Mouse (Mus musculus) olfactory bulb, adult 2 months (tissue): ENCODE measurements around the gene Copg1. TPM values are rescaled to one million over a fixed set of nuclear protein-coding genes. Genes with fewer than 3 reads are reported as not detected.

ENCODE experiments used
- H3K27ac ChIP-seq: fragments of 200-500 bp; 2 replicates; pipeline ENCODE4 v1.5.1; 2012; ENCODE audit warnings: low read depth, low read length; ENCODE audit not compliant: insufficient read depth
- H3K4me1 ChIP-seq: fragments of 200-500 bp; 2 replicates; pipeline ENCODE4 v1.6.1; 2012; ENCODE audit warnings: low read length; ENCODE audit not compliant: control insufficient read depth, insufficient read depth
- H3K4me3 ChIP-seq: fragments of 200-500 bp; 2 replicates; pipeline ENCODE4 v1.5.1; 2012; ENCODE audit warnings: mild to moderate bottlenecking, low read depth, low read length, moderate library complexity; ENCODE audit not compliant: insufficient read depth
- CTCF ChIP-seq: fragments of 200-500 bp; IDR thresholded peaks from 2 replicates; pipeline ENCODE4 v1.5.1; 2012; ENCODE audit warnings: low read depth, mild to moderate bottlenecking, low read length, moderate library complexity; ENCODE audit not compliant: insufficient read depth
- POLR2A ChIP-seq: fragments of 200-500 bp; IDR thresholded peaks from 2 replicates; pipeline ENCODE4 v1.6.1; 2012; ENCODE audit warnings: mild to moderate bottlenecking, low read depth, low read length, moderate library complexity; ENCODE audit not compliant: insufficient read depth
- WGBS: fragments of 180-500 bp; shearing (Covaris S2); methylation state at CpG from one replicate; pipeline ENCODE4 v1.1.7; 2018; 5-methylcytosine and 5-hydroxymethylcytosine counted together
- polyA plus RNA-seq: library from polyadenylated mRNA; stranded (reverse); fragments of >200 nt; gene quantifications from 2 replicates; pipeline ENCODE4 v1.2.4, GENCODE M21; 2012; ENCODE audit warnings: low replicate concordance; ENCODE audit not compliant: missing spikeins, insufficient read depth, insufficient read length

Copg1 gene
- polyA plus RNA-seq, 1 experiment = 490 TPM

- Histone ChIP-seq H3K4me1 (no peaks in the 10 kb centered on the region), H3K4me3 (peak within 1 kb of the TSS; percentile 72), H3K27ac (peak within 1 kb of the TSS; percentile 86)
- peak; percentile 96 for TF ChIP-seq POLR2A
- no peak for TF ChIP-seq CTCF
- 1% methylated on average over 55 of the region's 55 CpGs for WGBS
Measured at GRCm38 (mm10) chr6:87850900-87851614, 36.6 kb upstream of the Copg1 start, which contains the start of gene Cnbp. Gene Cnbp (minus strand): TSS chr6:87851106.

- TF ChIP-seq CTCF (no peak), POLR2A (no peak)
- Histone ChIP-seq H3K4me3 (no peak overlapping the region), H3K27ac (no peak overlapping the region), H3K4me1 (no peaks in the 10 kb centered on the region)
- WGBS = 90% methylated on average over 6 of the region's 6 CpGs
Measured at GRCm38 (mm10) chr6:87851871-87852270, 35.7 kb upstream of the Copg1 start.

DNA sequence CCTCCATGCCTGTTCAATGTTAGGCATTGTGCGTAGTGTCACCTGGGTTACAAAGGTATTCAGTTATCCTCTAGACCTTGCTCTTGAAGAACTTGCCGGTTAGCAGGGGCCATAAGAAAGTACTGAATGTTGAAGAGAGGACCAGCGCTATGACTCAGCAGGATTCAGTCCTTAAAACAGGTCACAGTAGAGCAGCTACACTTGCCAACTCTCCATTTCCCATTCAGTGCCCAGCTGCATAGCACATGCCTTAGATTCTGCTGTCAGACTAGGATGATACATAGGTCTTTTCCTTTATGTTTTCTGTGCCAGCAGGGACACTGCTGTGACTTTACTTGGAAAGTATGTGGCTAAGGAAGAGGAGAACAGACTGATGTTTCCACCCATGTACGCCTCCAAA lies 34.2 kb upstream of the Copg1 start:
- TF ChIP-seq POLR2A (no peak), CTCF (no peak)
- no peak overlapping the region for H3K4me3 ChIP-seq
- peaks cover 3% of the 10 kb centered on the region; the same call in 1 of the 2 replicates for H3K4me1 ChIP-seq
- no peak overlapping the region for H3K27ac ChIP-seq
- 86% methylated on average over 4 of the region's 4 CpGs for WGBS

- Histone ChIP-seq H3K4me3 (no peak overlapping the region), H3K27ac (peak overlapping the region; percentile 93), H3K4me1 (peaks cover 3% of the 10 kb centered on the region; the same call in 1 of the 2 replicates)
- WGBS = 13% methylated on average over 1 of the region's 1 CpGs
- TF ChIP-seq POLR2A = no peak
- no peak for TF ChIP-seq CTCF
Measured at GRCm38 (mm10) chr6:87857071-87857470, 30.5 kb upstream of the Copg1 start.

- no peak overlapping the region for H3K27ac ChIP-seq
- no peak overlapping the region for H3K4me3 ChIP-seq
- TF ChIP-seq CTCF = no peak
- no peak for TF ChIP-seq POLR2A
- H3K4me1 ChIP-seq = peaks cover 5% of the 10 kb centered on the region
- WGBS = 89% methylated on average over 6 of the region's 6 CpGs
Measured at GRCm38 (mm10) chr6:87866211-87866610, 21.4 kb upstream of the Copg1 start.

GRCm38 (mm10) chr6:87867256-87867655 lies 20.4 kb upstream of the Copg1 start:
- WGBS = 54% methylated on average over 2 of the region's 2 CpGs
- Histone ChIP-seq H3K4me1 (peaks cover 5% of the 10 kb centered on the region), H3K4me3 (no peak overlapping the region), H3K27ac (no peak overlapping the region)
- no peak for TF ChIP-seq CTCF

DNA sequence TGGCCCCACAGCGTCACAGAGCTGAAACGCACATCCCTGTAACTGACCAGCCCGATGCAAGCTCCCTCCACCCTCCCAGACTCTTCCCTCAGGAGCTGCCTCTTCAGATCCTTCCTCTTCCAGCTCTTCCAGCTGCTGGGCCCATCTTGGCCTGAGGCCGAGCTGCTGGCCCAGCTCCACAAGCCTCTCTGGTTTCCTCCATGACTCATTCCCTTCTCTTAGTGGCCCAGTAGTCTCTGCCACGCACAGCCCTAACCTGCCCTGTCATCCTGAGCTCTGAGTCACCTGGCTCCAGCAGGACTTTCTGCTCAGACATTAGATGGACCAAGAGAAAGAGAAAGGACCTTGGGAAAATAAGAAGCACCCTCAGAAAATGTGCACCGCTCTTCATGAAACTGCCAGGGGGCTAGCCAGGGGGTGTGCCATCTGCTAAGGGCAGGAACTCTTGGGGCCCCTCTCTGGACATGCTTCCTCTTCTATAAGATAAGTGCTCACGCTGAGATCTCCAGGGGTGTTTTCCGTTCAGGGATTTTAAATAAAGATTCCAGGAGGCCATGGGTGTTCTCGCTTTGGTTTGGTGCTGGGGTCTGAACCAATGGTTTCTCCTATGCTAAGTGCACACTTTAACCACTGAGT lies 18.6 kb upstream of the Copg1 start:
- WGBS = 65% methylated on average over 9 of the region's 9 CpGs
- H3K4me3 ChIP-seq = no peak overlapping the region
- H3K4me1 ChIP-seq = peaks cover 5% of the 10 kb centered on the region
- no peak for TF ChIP-seq CTCF
- TF ChIP-seq POLR2A = no peak
- no peak overlapping the region for H3K27ac ChIP-seq

- 80% methylated on average over 1 of the region's 1 CpGs for WGBS
- Histone ChIP-seq H3K4me3 (no peak overlapping the region), H3K4me1 (peaks cover 5% of the 10 kb centered on the region), H3K27ac (no peak overlapping the region)
- no peak for TF ChIP-seq POLR2A
Measured at GRCm38 (mm10) chr6:87870440-87870839, 17.2 kb upstream of the Copg1 start.

- no peak overlapping the region for H3K27ac ChIP-seq
- H3K4me3 ChIP-seq = no peak overlapping the region
- no peak for TF ChIP-seq POLR2A
- TF ChIP-seq CTCF = no peak
- WGBS = 86% methylated on average over 7 of the region's 7 CpGs
- H3K4me1 ChIP-seq = peaks cover 5% of the 10 kb centered on the region
Measured at GRCm38 (mm10) chr6:87871240-87871639, 16.4 kb upstream of the Copg1 start.
